Mouse (Mus musculus) skeletal muscle tissue, adult 2 months (tissue): Measurements from ENCODE around the gene Cmtm7.
"Not testable (repeated sequence)": the region's sequence is repeated elsewhere in the genome, so short reads cannot be mapped to it uniquely, and the experiment has no call there.

Experiments
- DNase-seq: peaks from one replicate; pipeline ENCODE4 v3.0.0-alpha.2; 2012; ENCODE audit warnings: low read depth, low spot score

The Cmtm7 gene

DNA sequence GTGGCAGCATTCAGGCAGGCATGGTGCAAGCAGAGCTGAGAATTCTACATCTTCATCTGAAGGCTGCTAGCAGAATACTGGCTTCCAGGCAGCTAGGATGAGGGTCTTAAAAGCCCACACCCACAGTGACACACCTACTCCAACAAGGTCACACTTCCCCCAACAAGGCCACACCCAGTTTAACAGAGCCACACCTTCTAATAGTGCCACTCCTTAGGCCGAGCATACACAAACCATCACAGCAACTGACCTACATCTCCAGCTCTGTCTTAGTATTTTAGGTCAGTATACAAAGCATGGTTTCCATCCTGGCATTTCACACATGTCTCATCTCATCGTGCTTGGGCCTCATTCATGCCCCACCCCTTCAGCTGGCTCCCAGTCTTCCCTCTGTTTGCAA is 53.2 kb downstream of the Cmtm7 start:
- DNase-seq, result not testable (repeated sequence)

DNA sequence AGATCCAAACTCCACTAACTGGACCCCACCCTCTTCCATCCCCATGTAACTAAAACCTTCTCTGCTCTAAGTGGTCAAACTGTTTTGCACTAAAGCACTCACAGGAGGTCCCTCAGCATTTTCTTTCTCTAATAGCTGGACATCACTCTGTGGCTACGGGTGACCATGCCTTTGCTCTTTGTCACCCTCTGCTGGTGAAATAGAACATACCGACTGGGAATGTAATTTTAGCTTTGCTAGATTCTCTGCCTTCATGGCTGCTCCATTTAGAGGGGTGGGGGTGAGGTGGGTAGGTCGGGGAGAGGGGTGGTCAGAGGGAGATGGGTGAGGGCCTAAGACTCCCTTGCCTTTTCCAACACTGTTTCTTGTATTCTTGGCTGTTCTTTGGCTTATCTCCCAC is 54.3 kb downstream of the Cmtm7 start:
- no peak for DNase-seq

DNA sequence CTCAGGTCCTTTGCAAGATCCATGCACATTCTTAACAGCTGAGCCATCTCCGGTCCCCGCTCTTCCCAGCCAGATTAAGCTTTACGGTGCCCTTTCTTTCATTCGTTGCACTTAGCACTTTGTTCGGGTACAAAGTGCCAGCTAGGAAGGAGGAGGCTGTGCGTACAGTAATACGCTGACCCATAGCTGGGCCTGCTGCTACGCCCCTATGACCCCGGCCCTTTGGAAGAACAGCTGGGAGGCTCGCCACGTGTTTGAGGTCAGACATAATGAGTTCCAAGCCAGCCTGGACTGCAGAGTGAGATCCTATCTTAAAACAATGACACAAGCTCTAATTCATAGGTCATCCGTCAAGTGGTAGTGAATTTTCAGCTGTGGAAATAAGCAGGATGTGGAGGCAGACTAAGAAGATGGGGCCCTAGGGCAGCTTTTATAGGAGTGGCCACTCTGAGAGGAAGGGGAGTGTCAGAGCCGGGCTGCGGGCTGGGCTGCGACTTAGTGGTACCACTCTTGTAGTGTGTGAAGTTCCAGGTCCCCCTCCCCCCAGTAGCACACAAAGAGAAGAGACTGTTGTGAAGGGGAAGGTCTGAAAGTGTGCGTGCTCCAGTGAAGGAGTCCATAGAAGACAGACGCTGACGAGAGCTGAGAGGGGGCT is 64.9 kb downstream of the Cmtm7 start:
- no peak for DNase-seq

DNA sequence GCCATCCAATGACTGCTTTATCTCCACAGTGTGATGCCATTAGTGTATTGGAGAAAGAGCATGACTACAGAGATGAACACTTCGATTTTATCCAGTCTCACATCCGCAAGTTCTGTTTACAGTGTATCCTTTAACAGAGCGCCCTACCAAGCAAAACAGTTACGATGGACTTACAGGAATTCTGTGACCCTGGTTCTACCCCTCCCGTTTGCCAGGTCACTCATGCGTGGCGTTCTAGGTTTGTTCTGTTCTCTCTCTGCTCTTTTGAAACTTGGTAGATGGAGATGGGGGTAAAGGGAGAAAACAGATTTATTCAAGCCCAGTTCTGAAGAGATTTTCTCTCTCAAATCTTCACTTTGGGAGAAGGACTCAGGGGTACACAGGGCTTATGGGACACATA is 68.2 kb downstream of the Cmtm7 start:
- DNase-seq, result no peak

DNA sequence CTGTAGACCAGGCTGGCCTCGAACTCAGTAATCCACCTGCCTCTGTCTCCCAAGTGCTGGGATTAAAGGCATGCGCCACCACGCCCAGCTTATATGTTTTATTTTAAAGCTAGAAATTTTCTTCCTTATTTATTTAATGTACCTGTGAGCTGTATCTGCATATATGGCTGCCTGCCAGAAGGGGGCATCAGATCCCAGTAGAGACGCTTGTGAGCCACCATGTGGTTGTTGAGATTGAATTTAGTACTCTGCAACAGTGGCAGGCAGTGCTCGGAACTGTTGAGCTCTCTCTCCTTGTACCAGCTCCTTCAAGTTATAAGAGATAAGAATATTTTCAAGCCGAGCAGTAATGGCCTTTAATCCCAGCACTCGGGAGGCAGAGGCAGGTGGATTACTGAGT is 71.3 kb downstream of the Cmtm7 start:
- no peak for DNase-seq

DNA sequence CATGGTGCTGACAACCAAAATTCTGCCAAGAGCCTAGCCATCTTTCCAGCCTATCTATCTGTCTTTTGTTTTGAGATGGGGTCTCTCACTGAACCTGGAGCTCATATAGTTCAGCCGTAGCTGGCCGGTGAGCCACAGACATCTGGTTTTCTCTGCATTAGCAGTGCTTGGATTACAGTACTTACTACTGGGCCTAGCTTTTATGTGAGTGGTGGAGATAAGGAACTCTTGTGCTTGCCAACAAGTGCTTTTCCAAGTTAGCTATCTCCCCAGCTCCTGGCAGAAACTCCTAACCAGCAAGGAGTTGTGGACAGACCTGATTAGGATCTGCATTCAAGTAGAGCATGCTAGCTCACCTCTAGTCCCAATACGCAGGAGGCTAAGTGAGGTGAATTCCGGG is 73.9 kb downstream of the Cmtm7 start:
- DNase-seq, result no peak
